Mouse (Mus musculus) heart, embryonic 11.5 days (tissue): ENCODE measurements around the gene Axl. TPM values are rescaled to one million over a fixed set of nuclear protein-coding genes. Genes with fewer than 3 reads are reported as not detected.
"Not testable (repeated sequence)": the region's sequence is repeated elsewhere in the genome, so short reads cannot be mapped to it uniquely, and the experiment has no call there.

ENCODE experiments used
- ATAC-seq: fragments of 200-750 bp; cut with Nextera tagmentation; replicated peaks from 2 replicates; pipeline ENCODE4 v1.8.0; 2017; ENCODE audit warnings: moderate library complexity; ENCODE audit not compliant: insufficient number of reproducible peaks, low FRiP score, low TSS enrichment
- H3K27ac ChIP-seq: fragments of 300-500 bp; sonication (generic); 2 replicates; pipeline ENCODE4 v1.5.1; 2014; ENCODE audit warnings: mild to moderate bottlenecking, low read depth, low read length
- H3K27me3 ChIP-seq: fragments of 300-500 bp; sonication (generic); 2 replicates; pipeline ENCODE4 v1.6.1; 2014; ENCODE audit warnings: mild to moderate bottlenecking, low read length, mixed read lengths; ENCODE audit not compliant: control insufficient read depth, insufficient read depth
- H3K36me3 ChIP-seq: fragments of 300-500 bp; sonication (generic); 2 replicates; pipeline ENCODE4 v1.6.1; 2014; ENCODE audit warnings: mild to moderate bottlenecking, low read length, moderate library complexity, mixed read lengths; ENCODE audit not compliant: control insufficient read depth, insufficient read depth
- H3K4me1 ChIP-seq: fragments of 300-500 bp; sonication (generic); 2 replicates; pipeline ENCODE4 v1.6.1; 2014; ENCODE audit warnings: low read length; ENCODE audit not compliant: control insufficient read depth, insufficient read depth
- H3K4me2 ChIP-seq: fragments of 300-500 bp; sonication (generic); 2 replicates; pipeline ENCODE4 v1.6.1; 2014; ENCODE audit warnings: mild to moderate bottlenecking, moderate library complexity
- H3K4me3 ChIP-seq: fragments of 300-500 bp; sonication (generic); 2 replicates; pipeline ENCODE4 v1.5.1; 2014; ENCODE audit warnings: low read depth, low read length
- H3K9ac ChIP-seq: fragments of 300-500 bp; sonication (generic); 2 replicates; pipeline ENCODE4 v1.6.1; 2014; ENCODE audit warnings: mild to moderate bottlenecking, low read depth, low read length, moderate library complexity
- H3K9me3 ChIP-seq: fragments of 300-500 bp; sonication (generic); replicated peaks from 2 replicates; pipeline ENCODE4 v1.6.1; 2016; ENCODE audit warnings: low read length; ENCODE audit not compliant: control insufficient read depth
- WGBS: fragments of 180-500 bp; shearing (Covaris S2); extraction: QIAGEN DNeasy Blood & Tissue Kit; methylation state at CpG from one replicate; pipeline ENCODE4 v1.1.7; 2014; ENCODE audit not compliant: insufficient replicate concordance; 5-methylcytosine and 5-hydroxymethylcytosine counted together
- polyA plus RNA-seq: library from polyadenylated mRNA; unstranded; fragments of >200 nt; fragmentation: Nextera tagmentation; extraction: Ambion mirVana; gene quantifications from 2 replicates; pipeline ENCODE4 v1.2.1, GENCODE M21; 2014

The Axl gene
- polyA plus RNA-seq, 1 experiment from 2014 or later: 54.5 TPM

DNA sequence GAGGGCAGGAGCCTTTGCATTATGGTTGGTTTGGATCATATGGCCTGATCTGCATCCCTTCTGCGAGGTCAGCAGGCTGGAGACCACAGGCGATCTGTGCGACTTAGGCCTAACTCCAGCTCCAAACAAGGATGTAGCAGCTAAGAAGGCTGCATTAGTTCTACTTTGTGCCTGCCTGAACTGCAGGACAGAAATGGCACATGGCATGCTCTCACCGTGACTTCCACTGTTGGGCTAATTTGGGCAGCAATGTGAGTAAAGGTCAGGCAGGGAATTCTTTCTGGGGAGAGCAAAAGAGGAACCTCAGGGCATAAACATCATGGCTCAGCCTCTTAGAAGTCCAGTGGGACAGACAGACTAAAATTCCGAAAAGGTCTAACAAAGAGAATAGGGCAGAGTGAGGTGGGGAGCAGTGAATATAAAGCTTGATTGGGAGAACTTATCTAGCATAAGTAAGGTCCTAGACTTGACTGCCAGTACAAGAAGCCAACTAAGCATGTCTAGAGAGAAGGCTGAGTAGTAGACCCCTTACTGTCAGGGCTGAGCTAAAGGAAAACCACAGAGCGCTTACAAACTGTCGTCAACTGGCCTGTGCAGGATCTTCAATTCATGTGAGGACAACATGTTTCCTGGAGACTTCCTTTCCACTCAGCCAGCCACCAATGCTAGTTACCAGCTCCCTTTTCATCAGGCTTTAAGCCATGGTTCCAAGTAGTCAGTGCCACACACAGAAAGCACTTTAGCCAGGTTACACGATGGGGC lies 57.0 kb downstream of the Axl start:
- Histone ChIP-seq H3K4me3 (no peak overlapping the region), H3K27ac (no peak overlapping the region), H3K4me2 (no peak overlapping the region), H3K9me3 (no peaks in the 10 kb centered on the region), H3K9ac (no peak overlapping the region), H3K4me1 (no peaks in the 10 kb centered on the region), H3K27me3 (no peaks in the 10 kb centered on the region), H3K36me3 (peaks cover 77% of the 10 kb centered on the region)
- no peak for ATAC-seq
- WGBS: 81% methylated on average over 8 of the region's 8 CpGs

GRCm38 (mm10) chr7:25729862-25730261 lies 58.6 kb downstream of the Axl start:
- Histone ChIP-seq H3K27me3 (no peaks in the 10 kb centered on the region), H3K4me3 (no peak overlapping the region), H3K27ac (0 out of 2 replicates have a peak overlapping the region, but pooled peaks have one; percentile 22), H3K36me3 (peaks cover 82% of the 10 kb centered on the region), H3K9me3 (no peaks in the 10 kb centered on the region), H3K4me1 (no peaks in the 10 kb centered on the region), H3K9ac (no peak overlapping the region), H3K4me2 (no peak overlapping the region)
- no peak for ATAC-seq
- WGBS: 92% methylated on average over 2 of the region's 2 CpGs

- H3K4me2 ChIP-seq: no peak overlapping the region
- 45% methylated on average over 2 of the region's 2 CpGs for WGBS
- peaks cover 82% of the 10 kb centered on the region for H3K36me3 ChIP-seq
- H3K9ac ChIP-seq: no peak overlapping the region
- no peaks in the 10 kb centered on the region for H3K4me1 ChIP-seq
- no peaks in the 10 kb centered on the region for H3K27me3 ChIP-seq
- no peak overlapping the region for H3K4me3 ChIP-seq
- H3K27ac ChIP-seq: 0 out of 2 replicates have a peak overlapping the region, but pooled peaks have one; percentile 22
- ATAC-seq: no peak
- no peaks in the 10 kb centered on the region for H3K9me3 ChIP-seq
Measured at GRCm38 (mm10) chr7:25729396-25729795, 59.1 kb downstream of the Axl start.

DNA sequence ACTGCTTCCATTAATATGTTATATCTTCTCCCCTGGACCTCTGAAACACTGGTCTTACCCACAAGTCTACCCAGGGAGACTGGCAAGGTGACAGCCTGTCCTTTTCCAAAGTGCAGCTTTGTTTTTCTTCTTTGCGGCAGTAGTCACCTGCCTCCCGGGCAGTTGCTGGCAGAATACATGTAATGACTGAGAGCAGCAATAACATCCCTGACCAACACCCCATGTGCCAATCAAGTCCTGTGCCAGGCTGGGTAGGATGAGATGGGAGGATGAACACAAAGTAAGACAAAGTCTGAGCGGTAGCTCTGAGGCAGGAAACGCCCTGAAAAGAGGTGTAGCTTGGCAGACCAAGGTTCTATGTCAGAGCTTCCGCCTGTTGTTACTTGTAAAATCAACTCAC lies 60.7 kb downstream of the Axl start:
- H3K9ac ChIP-seq: no peak overlapping the region
- H3K9me3 ChIP-seq: no peaks in the 10 kb centered on the region
- no peak overlapping the region for H3K4me2 ChIP-seq
- H3K4me1 ChIP-seq: no peaks in the 10 kb centered on the region
- no peak overlapping the region for H3K4me3 ChIP-seq
- no peak overlapping the region for H3K27ac ChIP-seq
- peaks cover 79% of the 10 kb centered on the region for H3K36me3 ChIP-seq
- H3K27me3 ChIP-seq: no peaks in the 10 kb centered on the region
- no peak for ATAC-seq
- 89% methylated on average over 5 of the region's 5 CpGs for WGBS

DNA sequence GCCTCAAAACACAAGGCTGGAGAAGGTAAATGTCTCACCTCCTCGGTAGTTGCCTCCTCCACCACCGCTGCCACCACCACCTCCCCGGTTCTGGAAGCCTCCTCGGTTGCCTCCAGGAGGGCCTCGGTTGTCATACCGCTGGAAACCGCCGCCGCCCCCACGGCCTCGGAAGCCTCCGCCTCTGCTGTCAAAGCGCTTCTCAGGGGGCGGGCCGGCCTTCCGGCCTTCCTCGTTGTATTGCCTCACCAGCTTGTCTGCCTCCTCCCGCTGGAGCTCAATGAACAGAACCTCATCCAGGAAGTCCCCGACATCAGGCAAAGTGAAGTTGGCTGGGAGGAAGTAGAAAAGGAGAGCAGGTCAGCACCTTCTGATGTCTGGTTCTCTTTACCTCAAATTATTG lies 62.6 kb downstream of the Axl start:
- Histone ChIP-seq H3K4me1 (no peaks in the 10 kb centered on the region), H3K9ac (no peak overlapping the region), H3K27me3 (no peaks in the 10 kb centered on the region), H3K27ac (no peak overlapping the region), H3K36me3 (peaks cover 76% of the 10 kb centered on the region), H3K4me2 (no peak overlapping the region), H3K4me3 (no peak overlapping the region), H3K9me3 (no peaks in the 10 kb centered on the region)
- WGBS: 84% methylated on average over 19 of the region's 19 CpGs
- no peak for ATAC-seq

DNA sequence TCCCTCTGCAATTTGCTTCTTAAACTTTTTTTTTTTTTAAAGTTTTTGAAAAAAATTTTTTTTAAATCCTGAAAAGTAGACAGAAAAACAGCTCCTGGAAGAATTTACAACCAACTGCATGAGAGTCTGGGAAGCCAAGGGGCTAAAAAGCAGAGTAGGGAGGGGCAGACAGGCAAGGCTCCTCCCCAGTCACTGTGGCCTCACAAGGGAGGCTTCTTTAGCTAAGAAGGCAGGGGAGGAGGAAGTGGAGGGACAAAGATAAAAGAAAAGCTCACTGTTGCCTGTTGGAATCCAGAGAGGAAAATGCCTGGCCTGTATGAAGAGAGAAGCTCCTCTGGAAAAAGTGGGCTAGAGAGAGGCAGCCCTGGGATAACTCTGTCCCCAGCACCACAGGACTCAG lies 66.7 kb downstream of the Axl start:
- not testable (repeated sequence) for H3K9ac ChIP-seq, H3K27me3 ChIP-seq, H3K9me3 ChIP-seq, ATAC-seq, H3K4me3 ChIP-seq, H3K4me2 ChIP-seq
- peaks cover 44% of the 10 kb centered on the region for H3K36me3 ChIP-seq
- peaks cover 13% of the 10 kb centered on the region for H3K4me1 ChIP-seq
- peak overlapping the region; percentile 18; the same call in 1 of the 2 replicates for H3K27ac ChIP-seq

GRCm38 (mm10) chr7:25720760-25721159 lies 67.7 kb downstream of the Axl start:
- H3K4me1 ChIP-seq: peaks cover 13% of the 10 kb centered on the region
- H3K4me3 ChIP-seq: no peak overlapping the region
- H3K27me3 ChIP-seq: no peaks in the 10 kb centered on the region
- H3K36me3 ChIP-seq: peaks cover 36% of the 10 kb centered on the region
- no peaks in the 10 kb centered on the region for H3K9me3 ChIP-seq
- 92% methylated on average over 5 of the region's 5 CpGs for WGBS
- H3K9ac ChIP-seq: no peak overlapping the region
- no peak for ATAC-seq
- H3K27ac ChIP-seq: no peak overlapping the region
- no peak overlapping the region for H3K4me2 ChIP-seq

GRCm38 (mm10) chr7:25719761-25720610 lies 68.5 kb downstream of the Axl start:
- Histone ChIP-seq H3K4me1 (peaks cover 13% of the 10 kb centered on the region), H3K27me3 (no peaks in the 10 kb centered on the region), H3K36me3 (peaks cover 35% of the 10 kb centered on the region), H3K27ac (peak overlapping the region; percentile 41; the same call in 1 of the 2 replicates), H3K4me2 (peak overlapping the region; percentile 88), H3K9ac (no peak overlapping the region; the same call in 1 of the 2 replicates), H3K9me3 (no peaks in the 10 kb centered on the region), H3K4me3 (no peak overlapping the region)
- no peak for ATAC-seq
- WGBS: 61% methylated on average over 10 of the region's 10 CpGs
